Mouse (Mus musculus) left cerebral cortex, postnatal 14 days (tissue): ENCODE measurements around the gene Myo19. TPM values are rescaled to one million over a fixed set of nuclear protein-coding genes. Genes with fewer than 3 reads are reported as not detected.

Experiments
- DNase-seq, 2 experiments: peaks; one replicate each; pipeline ENCODE4 v3.0.0; 2021 to 2022; ENCODE audit warnings: low spot score in 2 of 2, mixed read lengths in 1 of 2
- intact Hi-C: fragments of 180-260 bp; cut with DNase I; formaldehyde crosslinking; loops from one replicate; pipeline ENCODE4 v1.15.1; 2025
- total RNA-seq, 2 experiments: library from RNA; stranded (reverse); gene quantifications; 2 replicates each; pipeline ENCODE4 v1.2.3; 2021

Myo19 gene
- total RNA-seq, 2 experiments from 2014 or later = 12.3 to 12.8 TPM

GRCm38 (mm10) chr11:84880971-84881370 is 1.0 kb downstream of the Myo19 start:
- intact Hi-C loops = no loop called here
- no peak for DNase-seq

- intact Hi-C loops = no loop called here
- no peak for DNase-seq
Measured at GRCm38 (mm10) chr11:84882346-84882745, 2.4 kb downstream of the Myo19 start.

- no peak for DNase-seq
- intact Hi-C loops = no loop called here
Measured at GRCm38 (mm10) chr11:84885238-84885637, 5.3 kb downstream of the Myo19 start.

- DNase-seq = no peak
Measured at GRCm38 (mm10) chr11:84886236-84886635, 6.3 kb downstream of the Myo19 start.

GRCm38 (mm10) chr11:84886767-84887511 is 7.0 kb downstream of the Myo19 start:
- intact Hi-C loops = no loop called here
- no peak for DNase-seq

More at GRCm38 (mm10) chr11:84886236-84886635, 6.3 kb downstream of the Myo19 start:
- intact Hi-C loops = no loop called here

GRCm38 (mm10) chr11:84888025-84888424 is 8.1 kb downstream of the Myo19 start:
- DNase-seq = no peak
- intact Hi-C loops = no loop called here

- DNase-seq = no peak
- intact Hi-C loops = no loop called here
Measured at GRCm38 (mm10) chr11:84889492-84889891, 9.5 kb downstream of the Myo19 start.

- DNase-seq = no peak
- intact Hi-C loops = no loop called here
Measured at GRCm38 (mm10) chr11:84891705-84892104, 11.8 kb downstream of the Myo19 start.

GRCm38 (mm10) chr11:84893113-84893512 is 13.2 kb downstream of the Myo19 start:
- DNase-seq = no peak
- intact Hi-C loops = no loop called here

- intact Hi-C loops = no loop called here
- peak in 1 of 2 experiments; percentile 9 for DNase-seq
Measured at GRCm38 (mm10) chr11:84904597-84905144, 24.7 kb downstream of the Myo19 start.

- intact Hi-C loops = no loop called here
- DNase-seq = no peak
Measured at GRCm38 (mm10) chr11:84907081-84907480, 27.1 kb downstream of the Myo19 start.

- peak in 1 of 2 experiments; percentile 30 for DNase-seq
- intact Hi-C loops = no loop called here
Measured at GRCm38 (mm10) chr11:84908480-84908879, 28.5 kb downstream of the Myo19 start.

GRCm38 (mm10) chr11:84910411-84910810 is 30.5 kb downstream of the Myo19 start:
- intact Hi-C loops = no loop called here
- no peak for DNase-seq

GRCm38 (mm10) chr11:84914673-84915072 is 34.7 kb downstream of the Myo19 start:
- DNase-seq = no peak
- intact Hi-C loops = loop anchor here (5.0 kb wide), 1 partner anchor 268 kb away; no protein-coding TSS in a partner anchor

GRCm38 (mm10) chr11:84916053-84916702 is 36.2 kb downstream of the Myo19 start, which contains the start of gene Znhit3:
Gene Znhit3 (minus strand): TSS chr11:84916366.
- intact Hi-C loops = loop anchor here (5.0 kb wide), 1 partner anchor 266 kb away; no protein-coding TSS in a partner anchor
- DNase-seq = peak; percentile 94 to 96

- DNase-seq = no peak
- intact Hi-C loops = loop anchor here (5.0 kb wide), 1 partner anchor 265 kb away; no protein-coding TSS in a partner anchor
Measured at GRCm38 (mm10) chr11:84916703-84917300, 36.9 kb downstream of the Myo19 start.

- DNase-seq = peak; percentile 90 to 93
- intact Hi-C loops = loop anchor here (2.0 to 5.0 kb wide), 2 partner anchors 60 to 264 kb away; no protein-coding TSS in a partner anchor
Measured at GRCm38 (mm10) chr11:84918425-84918824, 38.5 kb downstream of the Myo19 start.

- intact Hi-C loops = loop anchor here (2.0 to 5.0 kb wide), 2 partner anchors 60 to 263 kb away; no protein-coding TSS in a partner anchor
- DNase-seq = peak in 1 of 2 experiments; percentile 18
Measured at GRCm38 (mm10) chr11:84919276-84919675, 39.3 kb downstream of the Myo19 start.

- DNase-seq = no peak
- intact Hi-C loops = loop anchor here (2.0 to 5.0 kb wide), 2 partner anchors 59 to 262 kb away; no protein-coding TSS in a partner anchor
Measured at GRCm38 (mm10) chr11:84919951-84920350, 40.0 kb downstream of the Myo19 start.

GRCm38 (mm10) chr11:84920981-84921380 is 41.0 kb downstream of the Myo19 start:
- DNase-seq = peak in 1 of 2 experiments; percentile 17
- intact Hi-C loops = no loop called here
